Mouse (Mus musculus): ENCODE data around the gene Olfr78. TPM values are rescaled to one million over a fixed set of nuclear protein-coding genes. Genes with fewer than 3 reads are reported as not detected.

Gene Olfr78
- polyA plus RNA-seq, 1 experiment from 2014 or later: 0.23 TPM

GRCm38 (mm10) chr7:102718970-102719369, 40.3 kb downstream of the Olfr78 start, which contains the start of gene Olfr33:
Gene Olfr33, minus strand, starts transcription at chr7:102719070.
- Histone ChIP-seq H3K9me3 (ENCODE audit: control insufficient read depth) (no peaks in the 10 kb centered on the region), H3K27ac (ENCODE audit: low read depth, low read length) (no peak within 1 kb of the TSS), H3K36me3 (ENCODE audit: control insufficient read depth, insufficient read depth) (no peaks in the 10 kb centered on the region), H3K4me2 (replicated peaks; ENCODE audit: low read depth) (no peak within 1 kb of the TSS), H3K4me3 (ENCODE audit: low read depth, low read length) (no peak within 1 kb of the TSS), H3K9ac (ENCODE audit: low read depth, low read length) (no peak within 1 kb of the TSS), H3K27me3 (replicated peaks; ENCODE audit: control insufficient read depth, insufficient read depth, low read length) (no peaks in the 10 kb centered on the region), H3K4me1 (replicated peaks; ENCODE audit: control insufficient read depth, insufficient read depth, low read length) (no peaks in the 10 kb centered on the region)
- WGBS: 23% methylated on average over 1 of the region's 1 CpGs
- TF ChIP-seq CTCF (IDR thresholded peaks at IDR 0.05; ENCODE audit: low read depth): no peak
- no peak for ATAC-seq

- no peak for TF ChIP-seq CTCF (IDR thresholded peaks at IDR 0.05; ENCODE audit: low read depth)
- H3K27ac ChIP-seq (ENCODE audit: low read depth, low read length): no peak within 1 kb of the TSS
- no peak within 1 kb of the TSS for H3K4me2 ChIP-seq (replicated peaks; ENCODE audit: low read depth)
- H3K9ac ChIP-seq (ENCODE audit: low read depth, low read length): no peak within 1 kb of the TSS
- H3K9me3 ChIP-seq (ENCODE audit: control insufficient read depth): no peaks in the 10 kb centered on the region
- no peaks in the 10 kb centered on the region for H3K36me3 ChIP-seq (ENCODE audit: control insufficient read depth, insufficient read depth)
- H3K27me3 ChIP-seq (replicated peaks; ENCODE audit: control insufficient read depth, insufficient read depth, low read length): no peaks in the 10 kb centered on the region
- H3K4me3 ChIP-seq (ENCODE audit: low read depth, low read length): no peak within 1 kb of the TSS
- ATAC-seq: no peak
- no peaks in the 10 kb centered on the region for H3K4me1 ChIP-seq (replicated peaks; ENCODE audit: control insufficient read depth, insufficient read depth, low read length)
These were observed 57.4 kb downstream of the Olfr78 start, which contains the start of gene Olfr558 for GRCm38 (mm10) chr7:102701915-102702314. Gene Olfr558, plus strand, starts transcription at chr7:102702215.

DNA sequence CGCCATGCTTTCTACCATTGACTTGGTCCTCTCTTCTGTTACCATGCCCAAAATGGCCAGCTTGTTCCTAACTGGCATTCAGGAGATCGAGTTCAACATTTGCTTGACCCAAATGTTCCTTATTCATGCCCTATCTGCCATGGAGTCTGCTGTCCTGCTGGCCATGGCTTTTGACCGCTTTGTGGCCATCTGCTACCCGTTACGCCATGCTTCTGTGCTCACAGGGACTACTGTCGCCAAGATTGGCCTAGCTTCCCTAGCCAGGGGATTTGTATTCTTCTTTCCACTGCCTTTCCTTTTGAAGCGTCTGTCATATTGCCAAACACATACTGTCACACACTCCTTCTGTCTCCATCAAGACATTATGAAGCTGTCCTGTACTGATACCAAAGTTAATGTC, 60.8 kb downstream of the Olfr78 start:
- no peaks in the 10 kb centered on the region for H3K9me3 ChIP-seq (ENCODE audit: control insufficient read depth)
- H3K27me3 ChIP-seq (replicated peaks; ENCODE audit: control insufficient read depth, insufficient read depth, low read length): no peaks in the 10 kb centered on the region
- WGBS: 95% methylated on average over 7 of the region's 7 CpGs
- no peak overlapping the region for H3K9ac ChIP-seq (ENCODE audit: low read depth, low read length)
- no peak overlapping the region for H3K27ac ChIP-seq (ENCODE audit: low read depth, low read length)
- H3K4me3 ChIP-seq (ENCODE audit: low read depth, low read length): no peak overlapping the region
- no peak for TF ChIP-seq CTCF (IDR thresholded peaks at IDR 0.05; ENCODE audit: low read depth)
- no peaks in the 10 kb centered on the region for H3K36me3 ChIP-seq (ENCODE audit: control insufficient read depth, insufficient read depth)
- no peak overlapping the region for H3K4me2 ChIP-seq (replicated peaks; ENCODE audit: low read depth)
- H3K4me1 ChIP-seq (replicated peaks; ENCODE audit: control insufficient read depth, insufficient read depth, low read length): no peaks in the 10 kb centered on the region
- ATAC-seq: no peak

DNA sequence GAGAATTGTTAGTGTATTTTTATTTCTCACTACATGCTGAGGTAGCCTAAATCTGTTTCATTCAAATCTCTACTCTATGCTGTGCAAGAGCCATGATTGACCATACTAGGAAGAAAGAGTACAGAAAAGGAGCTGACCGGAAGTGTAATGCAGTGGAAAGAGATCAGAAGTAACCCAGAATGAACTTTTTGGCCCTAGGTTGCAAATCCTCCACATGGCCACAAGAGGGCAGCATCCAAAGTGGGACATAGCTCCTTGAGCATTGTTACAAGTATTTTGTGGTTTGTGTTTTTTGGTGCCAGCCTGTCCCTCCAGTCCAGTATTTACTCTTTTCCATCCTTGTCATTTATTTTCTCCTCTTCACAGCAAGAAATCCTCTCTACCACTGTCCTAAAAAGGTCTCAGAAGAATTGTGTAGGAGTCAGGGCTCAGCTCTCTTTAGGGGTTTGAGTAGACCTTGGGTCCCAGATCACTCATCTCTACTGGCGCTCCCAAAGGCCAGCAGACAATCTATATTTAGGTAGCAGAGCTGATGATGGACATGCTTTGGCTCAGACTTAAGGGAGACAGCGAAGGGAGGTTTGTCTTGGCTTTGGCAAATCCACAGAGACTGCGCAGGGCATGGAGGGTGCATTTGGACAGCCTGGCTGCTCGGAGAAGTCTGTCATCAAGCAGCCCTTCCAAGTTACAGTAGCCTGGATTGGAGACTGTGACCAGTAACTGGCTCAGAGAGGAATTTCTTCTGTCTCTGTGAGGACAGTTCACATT, 63.7 kb downstream of the Olfr78 start, which contains the start of gene Olfr557:
Olfr557 (plus strand) TSS at position 553 of the 768 bp plus-strand sequence.
- peak; percentile 87 for TF ChIP-seq CTCF (IDR thresholded peaks at IDR 0.05; ENCODE audit: low read depth)
- no peak within 1 kb of the TSS for H3K9ac ChIP-seq (ENCODE audit: low read depth, low read length)
- H3K27me3 ChIP-seq (replicated peaks; ENCODE audit: control insufficient read depth, insufficient read depth, low read length): no peaks in the 10 kb centered on the region
- H3K27ac ChIP-seq (ENCODE audit: low read depth, low read length): no peak within 1 kb of the TSS
- 84% methylated on average over 5 of the region's 5 CpGs for whole genome bisulfite sequencing
- H3K36me3 ChIP-seq (ENCODE audit: control insufficient read depth, insufficient read depth): no peaks in the 10 kb centered on the region
- H3K4me3 ChIP-seq (ENCODE audit: low read depth, low read length): no peak within 1 kb of the TSS
- no peaks in the 10 kb centered on the region for H3K9me3 ChIP-seq (ENCODE audit: control insufficient read depth)
- H3K4me1 ChIP-seq (replicated peaks; ENCODE audit: control insufficient read depth, insufficient read depth, low read length): no peaks in the 10 kb centered on the region
- H3K4me2 ChIP-seq (replicated peaks; ENCODE audit: low read depth): no peak within 1 kb of the TSS
- no peak for ATAC-seq

Other genes with a start within 250 kb of the Olfr78 start
- not detected in 2 replicates for gene Olfr547, start 224.7 kb downstream of the Olfr78 start, polyA plus RNA-seq (2015; fragmentation: Nextera tagmentation; extraction: Ambion mirVana)
- not detected in 2 replicates for gene Olfr548-ps1, start 218.6 kb downstream of the Olfr78 start, polyA plus RNA-seq (2015; fragmentation: Nextera tagmentation; extraction: Ambion mirVana)
- gene Olfr549, start 209.6 kb downstream of the Olfr78 start, polyA plus RNA-seq (2015; fragmentation: Nextera tagmentation; extraction: Ambion mirVana): not detected in 2 replicates
- gene Trim21, start 194.0 kb downstream of the Olfr78 start, polyA plus RNA-seq (2015; fragmentation: Nextera tagmentation; extraction: Ambion mirVana): 0.48 and 0.66 TPM in 2 replicates
- gene Olfr550, start 188.0 kb downstream of the Olfr78 start, polyA plus RNA-seq (2015; fragmentation: Nextera tagmentation; extraction: Ambion mirVana): not detected in 2 replicates
- gene Olfr551, start 167.6 kb downstream of the Olfr78 start, polyA plus RNA-seq (2015; fragmentation: Nextera tagmentation; extraction: Ambion mirVana): not detected in 2 replicates
- not detected in 2 replicates for gene Olfr552, start 161.7 kb downstream of the Olfr78 start, polyA plus RNA-seq (2015; fragmentation: Nextera tagmentation; extraction: Ambion mirVana)
- not detected in 2 replicates for gene Olfr553, start 141.3 kb downstream of the Olfr78 start, polyA plus RNA-seq (2015; fragmentation: Nextera tagmentation; extraction: Ambion mirVana)
- gene Olfr554, start 121.0 kb downstream of the Olfr78 start, polyA plus RNA-seq (2015; fragmentation: Nextera tagmentation; extraction: Ambion mirVana): not detected in 2 replicates
- not detected in 2 replicates for gene Olfr555, start 100.6 kb downstream of the Olfr78 start, polyA plus RNA-seq (2015; fragmentation: Nextera tagmentation; extraction: Ambion mirVana)
- not detected in 2 replicates for gene Olfr556, start 94.6 kb downstream of the Olfr78 start, polyA plus RNA-seq (2015; fragmentation: Nextera tagmentation; extraction: Ambion mirVana)
- 3.6 and 4.3 TPM in 2 replicates for gene Trim68, start 72.1 kb downstream of the Olfr78 start, polyA plus RNA-seq (2015; fragmentation: Nextera tagmentation; extraction: Ambion mirVana)
- gene Olfr557, start 63.6 kb downstream of the Olfr78 start, polyA plus RNA-seq (2015; fragmentation: Nextera tagmentation; extraction: Ambion mirVana): not detected in 2 replicates
- gene Olfr558, start 57.3 kb downstream of the Olfr78 start, polyA plus RNA-seq (2015; fragmentation: Nextera tagmentation; extraction: Ambion mirVana): 0.38 and 0.48 TPM in 2 replicates
- gene Olfr33, start 40.4 kb downstream of the Olfr78 start, polyA plus RNA-seq (2015; fragmentation: Nextera tagmentation; extraction: Ambion mirVana): not detected in 2 replicates
- gene Olfr559, start 32.0 kb downstream of the Olfr78 start, polyA plus RNA-seq (2015; fragmentation: Nextera tagmentation; extraction: Ambion mirVana): not detected in 2 replicates
- gene Olfr560, start 105 bp downstream of the Olfr78 start, polyA plus RNA-seq (2015; fragmentation: Nextera tagmentation; extraction: Ambion mirVana): not detected in 2 replicates
- not detected in 2 replicates for gene Olfr561, start 11.8 kb upstream of the Olfr78 start, polyA plus RNA-seq (2015; fragmentation: Nextera tagmentation; extraction: Ambion mirVana)
- gene Olfr564, start 44.0 kb upstream of the Olfr78 start, polyA plus RNA-seq (2015; fragmentation: Nextera tagmentation; extraction: Ambion mirVana): not detected in 2 replicates
- gene Olfr566, start 99.3 kb upstream of the Olfr78 start, polyA plus RNA-seq (2015; fragmentation: Nextera tagmentation; extraction: Ambion mirVana): not detected in 2 replicates
- gene Olfr568, start 117.7 kb upstream of the Olfr78 start, polyA plus RNA-seq (2015; fragmentation: Nextera tagmentation; extraction: Ambion mirVana): not detected in 2 replicates
- not detected in 2 replicates for gene Olfr569, start 131.4 kb upstream of the Olfr78 start, polyA plus RNA-seq (2015; fragmentation: Nextera tagmentation; extraction: Ambion mirVana)
- not detected in 2 replicates for gene Olfr570, start 135.1 kb upstream of the Olfr78 start, polyA plus RNA-seq (2015; fragmentation: Nextera tagmentation; extraction: Ambion mirVana)
- gene Olfr571, start 158.1 kb upstream of the Olfr78 start, polyA plus RNA-seq (2015; fragmentation: Nextera tagmentation; extraction: Ambion mirVana): not detected in 2 replicates
- gene Olfr572, start 164.9 kb upstream of the Olfr78 start, polyA plus RNA-seq (2015; fragmentation: Nextera tagmentation; extraction: Ambion mirVana): not detected in 2 replicates
- gene Olfr573-ps1, start 183.1 kb upstream of the Olfr78 start, polyA plus RNA-seq (2015; fragmentation: Nextera tagmentation; extraction: Ambion mirVana): not detected in 2 replicates
- gene Olfr574, start 189.0 kb upstream of the Olfr78 start, polyA plus RNA-seq (2015; fragmentation: Nextera tagmentation; extraction: Ambion mirVana): not detected in 2 replicates
- gene Olfr575, start 199.3 kb upstream of the Olfr78 start, polyA plus RNA-seq (2015; fragmentation: Nextera tagmentation; extraction: Ambion mirVana): not detected in 2 replicates
- not detected in 2 replicates for gene Olfr576, start 203.2 kb upstream of the Olfr78 start, polyA plus RNA-seq (2015; fragmentation: Nextera tagmentation; extraction: Ambion mirVana)
- gene Olfr577, start 216.5 kb upstream of the Olfr78 start, polyA plus RNA-seq (2015; fragmentation: Nextera tagmentation; extraction: Ambion mirVana): not detected in 2 replicates
- gene Olfr578, start 229.9 kb upstream of the Olfr78 start, polyA plus RNA-seq (2015; fragmentation: Nextera tagmentation; extraction: Ambion mirVana): not detected in 2 replicates

Measured in intestine, postnatal 0 days (tissue).